Mouse (Mus musculus): ENCODE results near the gene Itpkb.

- TF ChIP-seq CTCF (IDR thresholded peaks at IDR 0.05; ENCODE audit: low read depth): no peak
- TF ChIP-seq EP300 (IDR thresholded peaks at IDR 0.05; ENCODE audit: low read depth): no peak
Observed at GRCm38 (mm10) chr1:180409771-180410170, 79.5 kb downstream of the Itpkb start.
